Mouse (Mus musculus): ENCODE results near the gene Lmntd2. TPM values are rescaled to one million over a fixed set of nuclear protein-coding genes. Genes with fewer than 3 reads are reported as not detected.
A peak's percentile ranks its signal among the peaks of the same experiment; 100 is the strongest.
"Not testable (repeated sequence)": the region's sequence is repeated elsewhere in the genome, so short reads cannot be mapped to it uniquely, and the experiment has no call there.

The Lmntd2 gene
- polyA plus RNA-seq (2015; fragmentation: Nextera tagmentation; extraction: Ambion mirVana), result 0.54 and 0.76 TPM in 2 replicates

- peak within 1 kb of the TSS; percentile 79 for H3K9ac ChIP-seq (ENCODE audit: low read length)
- peak within 1 kb of the TSS; percentile 79; the same call in 1 of the 2 replicates for H3K4me3 ChIP-seq (ENCODE audit: low read length)
- H3K27me3 ChIP-seq (ENCODE audit: control insufficient read depth, insufficient read depth, low read length), result no peaks in the 10 kb centered on the region
- 90% methylated on average over 11 of the region's 11 CpGs for WGBS
- peak within 1 kb of the TSS; percentile 98 for H3K4me2 ChIP-seq (ENCODE audit: low read depth, low read length)
- ATAC-seq (replicated peaks; ENCODE audit: extremely low read depth, insufficient read depth, low FRiP score), result no peak
- H3K27ac ChIP-seq (ENCODE audit: low read length), result no peak within 1 kb of the TSS
- H3K4me1 ChIP-seq (ENCODE audit: control insufficient read depth, insufficient read depth, low read length), result peaks cover 12% of the 10 kb centered on the region; the same call in 1 of the 2 replicates
- H3K9me3 ChIP-seq (replicated peaks; ENCODE audit: control insufficient read depth, low read length), result no peaks in the 10 kb centered on the region
- H3K36me3 ChIP-seq (ENCODE audit: control insufficient read depth, insufficient read depth), result no peaks in the 10 kb centered on the region
Observed at GRCm38 (mm10) chr7:141213605-141214235, at the start of gene Lmntd2. Lmntd2 (minus strand) TSS chr7:141214080.

DNA sequence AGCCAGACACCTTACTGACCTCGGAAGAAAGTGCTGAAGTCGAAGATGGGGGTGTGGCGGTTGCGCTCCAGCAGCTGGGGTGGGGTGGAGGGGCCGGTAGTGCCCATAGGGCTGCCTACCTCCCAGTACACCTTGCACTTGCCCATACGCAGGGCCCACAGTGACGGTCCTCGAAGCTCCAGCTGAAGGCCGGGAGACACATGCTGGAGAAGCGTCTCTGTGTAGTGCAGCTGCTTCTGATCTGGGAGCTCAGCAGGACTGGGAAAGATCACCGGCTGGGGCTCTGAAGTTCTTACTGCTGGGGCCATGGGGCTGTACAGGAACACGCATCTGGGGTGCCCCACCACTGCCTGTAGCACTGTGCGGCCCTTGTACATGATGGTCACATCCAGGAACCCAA is 49.8 kb upstream of the Lmntd2 start:
- Histone ChIP-seq H3K4me1 (ENCODE audit: control insufficient read depth, insufficient read depth, low read length) (peaks cover 12% of the 10 kb centered on the region), H3K27ac (ENCODE audit: low read length) (no peak overlapping the region), H3K27me3 (ENCODE audit: control insufficient read depth, insufficient read depth, low read length) (no peaks in the 10 kb centered on the region), H3K4me2 (ENCODE audit: low read depth, low read length) (no peak overlapping the region), H3K9ac (ENCODE audit: low read length) (no peak overlapping the region), H3K36me3 (ENCODE audit: control insufficient read depth, insufficient read depth) (peaks cover 54% of the 10 kb centered on the region), H3K9me3 (replicated peaks; ENCODE audit: control insufficient read depth, low read length) (no peaks in the 10 kb centered on the region), H3K4me3 (ENCODE audit: low read length) (no peak overlapping the region)
- 88% methylated on average over 13 of the region's 13 CpGs for WGBS
- no peak for ATAC-seq (replicated peaks; ENCODE audit: extremely low read depth, insufficient read depth, low FRiP score)

- no peaks in the 10 kb centered on the region for H3K27me3 ChIP-seq (ENCODE audit: control insufficient read depth, insufficient read depth, low read length)
- no peak overlapping the region for H3K4me3 ChIP-seq (ENCODE audit: low read length)
- no peak for ATAC-seq (replicated peaks; ENCODE audit: extremely low read depth, insufficient read depth, low FRiP score)
- H3K27ac ChIP-seq (ENCODE audit: low read length), result no peak overlapping the region
- H3K9me3 ChIP-seq (replicated peaks; ENCODE audit: control insufficient read depth, low read length), result no peaks in the 10 kb centered on the region
- H3K36me3 ChIP-seq (ENCODE audit: control insufficient read depth, insufficient read depth), result peaks cover 73% of the 10 kb centered on the region
- H3K4me1 ChIP-seq (ENCODE audit: control insufficient read depth, insufficient read depth, low read length), result peaks cover 10% of the 10 kb centered on the region
- no peak overlapping the region for H3K4me2 ChIP-seq (ENCODE audit: low read depth, low read length)
- WGBS, result 83% methylated on average over 3 of the region's 3 CpGs
- no peak overlapping the region for H3K9ac ChIP-seq (ENCODE audit: low read length)
Observed at GRCm38 (mm10) chr7:141261480-141261879, 47.6 kb upstream of the Lmntd2 start.

GRCm38 (mm10) chr7:141256159-141256558 is 42.3 kb upstream of the Lmntd2 start:
- ATAC-seq (replicated peaks; ENCODE audit: extremely low read depth, insufficient read depth, low FRiP score), result no peak
- Histone ChIP-seq H3K9me3 (replicated peaks; ENCODE audit: control insufficient read depth, low read length) (no peaks in the 10 kb centered on the region), H3K27me3 (ENCODE audit: control insufficient read depth, insufficient read depth, low read length) (no peaks in the 10 kb centered on the region), H3K36me3 (ENCODE audit: control insufficient read depth, insufficient read depth) (peaks cover 78% of the 10 kb centered on the region), H3K4me3 (ENCODE audit: low read length) (no peak overlapping the region), H3K27ac (ENCODE audit: low read length) (no peak overlapping the region), H3K9ac (ENCODE audit: low read length) (no peak overlapping the region), H3K4me1 (ENCODE audit: control insufficient read depth, insufficient read depth, low read length) (no peaks in the 10 kb centered on the region), H3K4me2 (ENCODE audit: low read depth, low read length) (no peak overlapping the region)
- 84% methylated on average over 10 of the region's 10 CpGs for WGBS

DNA sequence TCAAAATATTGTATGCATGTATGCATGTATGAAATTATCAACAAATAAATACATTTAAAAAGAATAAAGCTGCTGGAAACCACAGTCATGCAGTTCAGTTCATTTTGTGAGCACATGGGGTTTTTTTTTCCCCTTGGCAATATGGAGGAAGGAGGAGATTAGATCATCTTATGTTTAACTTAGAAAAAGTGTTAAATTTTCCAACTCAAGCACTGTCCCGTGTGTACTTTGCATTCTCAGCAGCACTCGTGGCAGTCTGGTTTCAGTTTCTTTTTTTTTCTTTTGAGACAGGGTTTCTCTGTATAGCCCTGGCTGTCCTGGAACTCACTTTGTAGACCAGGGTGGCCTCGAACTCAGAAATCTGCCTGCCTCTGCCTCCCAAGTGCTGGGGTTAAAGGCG is 36.6 kb upstream of the Lmntd2 start:
- not testable (repeated sequence) for ATAC-seq (replicated peaks; ENCODE audit: extremely low read depth, insufficient read depth, low FRiP score); H3K27ac ChIP-seq (ENCODE audit: low read length); H3K4me3 ChIP-seq (ENCODE audit: low read length); H3K4me2 ChIP-seq (ENCODE audit: low read depth, low read length); H3K9ac ChIP-seq (ENCODE audit: low read length); H3K27me3 ChIP-seq (ENCODE audit: control insufficient read depth, insufficient read depth, low read length); H3K4me1 ChIP-seq (ENCODE audit: control insufficient read depth, insufficient read depth, low read length); H3K9me3 ChIP-seq (replicated peaks; ENCODE audit: control insufficient read depth, low read length)
- 74% methylated on average over 4 of the region's 4 CpGs for WGBS
- H3K36me3 ChIP-seq (ENCODE audit: control insufficient read depth, insufficient read depth), result peaks cover 67% of the 10 kb centered on the region

DNA sequence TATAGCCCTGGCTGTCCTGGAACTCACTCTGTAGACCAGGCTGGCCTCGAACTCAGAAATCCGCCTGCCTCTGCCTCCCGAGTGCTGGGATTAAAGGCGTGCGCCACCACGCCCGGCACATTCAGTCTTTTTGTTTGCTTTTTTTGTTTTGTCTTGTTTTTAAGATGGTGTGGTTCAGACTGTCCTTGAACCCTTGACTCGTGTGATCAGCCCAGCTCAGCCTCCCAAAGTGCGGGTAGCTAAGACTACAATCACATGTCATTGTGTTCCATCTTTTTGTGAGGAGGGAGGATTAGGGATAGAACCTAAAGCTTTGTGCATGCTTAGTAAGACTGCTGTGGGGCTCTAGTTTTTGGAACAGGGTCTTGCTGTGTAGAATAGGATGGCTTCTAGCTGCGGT is 17.7 kb upstream of the Lmntd2 start:
- Histone ChIP-seq H3K27ac (ENCODE audit: low read length) (no peak overlapping the region), H3K4me1 (ENCODE audit: control insufficient read depth, insufficient read depth, low read length) (peaks cover 13% of the 10 kb centered on the region), H3K36me3 (ENCODE audit: control insufficient read depth, insufficient read depth) (peaks cover 37% of the 10 kb centered on the region), H3K4me3 (ENCODE audit: low read length) (no peak overlapping the region), H3K9ac (ENCODE audit: low read length) (no peak overlapping the region), H3K9me3 (replicated peaks; ENCODE audit: control insufficient read depth, low read length) (no peaks in the 10 kb centered on the region), H3K4me2 (ENCODE audit: low read depth, low read length) (no peak overlapping the region), H3K27me3 (ENCODE audit: control insufficient read depth, insufficient read depth, low read length) (no peaks in the 10 kb centered on the region)
- 91% methylated on average over 10 of the region's 10 CpGs for WGBS
- no peak for ATAC-seq (replicated peaks; ENCODE audit: extremely low read depth, insufficient read depth, low FRiP score)

DNA sequence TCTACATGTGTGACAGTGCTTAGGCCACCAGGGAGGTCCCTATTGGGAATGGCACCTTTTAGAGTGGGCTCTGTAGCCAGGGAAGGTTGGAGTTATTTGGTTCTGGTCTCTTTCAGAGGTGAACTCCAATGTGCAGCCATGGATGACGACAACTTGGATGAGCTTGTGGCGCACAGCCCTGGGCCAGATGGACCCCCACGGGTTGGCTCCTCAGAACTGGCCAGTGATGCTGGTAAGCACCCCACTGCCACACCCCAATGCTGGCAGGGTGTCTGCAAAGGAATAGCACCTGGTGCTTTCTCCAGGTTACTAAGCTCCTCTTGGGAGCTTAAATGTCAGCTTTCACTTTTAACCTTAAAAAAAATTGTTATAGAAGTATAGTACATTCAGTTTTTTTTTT is 17.2 kb upstream of the Lmntd2 start:
- no peak for ATAC-seq (replicated peaks; ENCODE audit: extremely low read depth, insufficient read depth, low FRiP score)
- 85% methylated on average over 3 of the region's 3 CpGs for WGBS
- no peak overlapping the region for H3K4me2 ChIP-seq (ENCODE audit: low read depth, low read length)
- H3K27ac ChIP-seq (ENCODE audit: low read length), result no peak overlapping the region
- H3K36me3 ChIP-seq (ENCODE audit: control insufficient read depth, insufficient read depth), result peaks cover 34% of the 10 kb centered on the region
- H3K9me3 ChIP-seq (replicated peaks; ENCODE audit: control insufficient read depth, low read length), result no peaks in the 10 kb centered on the region
- H3K27me3 ChIP-seq (ENCODE audit: control insufficient read depth, insufficient read depth, low read length), result no peaks in the 10 kb centered on the region
- H3K9ac ChIP-seq (ENCODE audit: low read length), result no peak overlapping the region
- peaks cover 13% of the 10 kb centered on the region for H3K4me1 ChIP-seq (ENCODE audit: control insufficient read depth, insufficient read depth, low read length)
- no peak overlapping the region for H3K4me3 ChIP-seq (ENCODE audit: low read length)

GRCm38 (mm10) chr7:141230570-141230969 is 16.7 kb upstream of the Lmntd2 start:
- peaks cover 32% of the 10 kb centered on the region for H3K36me3 ChIP-seq (ENCODE audit: control insufficient read depth, insufficient read depth)
- H3K27me3 ChIP-seq (ENCODE audit: control insufficient read depth, insufficient read depth, low read length), result no peaks in the 10 kb centered on the region
- H3K4me2 ChIP-seq (ENCODE audit: low read depth, low read length), result 0 out of 2 replicates have a peak overlapping the region, but pooled peaks have one; percentile 6
- WGBS, result 86% methylated on average over 4 of the region's 4 CpGs
- H3K4me1 ChIP-seq (ENCODE audit: control insufficient read depth, insufficient read depth, low read length), result peaks cover 13% of the 10 kb centered on the region
- no peak overlapping the region for H3K4me3 ChIP-seq (ENCODE audit: low read length)
- ATAC-seq (replicated peaks; ENCODE audit: extremely low read depth, insufficient read depth, low FRiP score), result no peak
- H3K9ac ChIP-seq (ENCODE audit: low read length), result no peak overlapping the region
- no peak overlapping the region for H3K27ac ChIP-seq (ENCODE audit: low read length)
- no peaks in the 10 kb centered on the region for H3K9me3 ChIP-seq (replicated peaks; ENCODE audit: control insufficient read depth, low read length)

GRCm38 (mm10) chr7:141229702-141230101 is 15.8 kb upstream of the Lmntd2 start:
- H3K36me3 ChIP-seq (ENCODE audit: control insufficient read depth, insufficient read depth), result peaks cover 27% of the 10 kb centered on the region
- H3K27me3 ChIP-seq (ENCODE audit: control insufficient read depth, insufficient read depth, low read length), result no peaks in the 10 kb centered on the region
- peak overlapping the region; percentile 98 for H3K9ac ChIP-seq (ENCODE audit: low read length)
- no peak for ATAC-seq (replicated peaks; ENCODE audit: extremely low read depth, insufficient read depth, low FRiP score)
- 45% methylated on average over 6 of the region's 6 CpGs for WGBS
- peak overlapping the region; percentile 93 for H3K4me2 ChIP-seq (ENCODE audit: low read depth, low read length)
- H3K9me3 ChIP-seq (replicated peaks; ENCODE audit: control insufficient read depth, low read length), result no peaks in the 10 kb centered on the region
- no peak overlapping the region for H3K27ac ChIP-seq (ENCODE audit: low read length)
- H3K4me3 ChIP-seq (ENCODE audit: low read length), result peak overlapping the region; percentile 98
- H3K4me1 ChIP-seq (ENCODE audit: control insufficient read depth, insufficient read depth, low read length), result peaks cover 13% of the 10 kb centered on the region
